Mouse (Mus musculus) splenic B cell, adult 2 months (primary cell): ENCODE results near the gene Chd1.
"Not testable (repeated sequence)": the region's sequence is repeated elsewhere in the genome, so short reads cannot be mapped to it uniquely, and the experiment has no call there.

Source experiments
- DNase-seq: peaks from one replicate; pipeline ENCODE4 v3.0.0-alpha.2; 2011; ENCODE audit warnings: low read depth, low spot score
- H3K27me3 ChIP-seq: 2 replicates; pipeline ENCODE4 v1.6.1; 2012; ENCODE audit warnings: mild to moderate bottlenecking, low read length, moderate library complexity, mixed read lengths; ENCODE audit not compliant: control insufficient read depth, poor library complexity, insufficient read depth, severe bottlenecking
- H3K36me3 ChIP-seq: 2 replicates; pipeline ENCODE4 v1.6.1; 2012; ENCODE audit warnings: mild to moderate bottlenecking, low read length, moderate library complexity, mixed read lengths; ENCODE audit not compliant: control insufficient read depth, poor library complexity, insufficient read depth, severe bottlenecking

Chd1 gene

DNA sequence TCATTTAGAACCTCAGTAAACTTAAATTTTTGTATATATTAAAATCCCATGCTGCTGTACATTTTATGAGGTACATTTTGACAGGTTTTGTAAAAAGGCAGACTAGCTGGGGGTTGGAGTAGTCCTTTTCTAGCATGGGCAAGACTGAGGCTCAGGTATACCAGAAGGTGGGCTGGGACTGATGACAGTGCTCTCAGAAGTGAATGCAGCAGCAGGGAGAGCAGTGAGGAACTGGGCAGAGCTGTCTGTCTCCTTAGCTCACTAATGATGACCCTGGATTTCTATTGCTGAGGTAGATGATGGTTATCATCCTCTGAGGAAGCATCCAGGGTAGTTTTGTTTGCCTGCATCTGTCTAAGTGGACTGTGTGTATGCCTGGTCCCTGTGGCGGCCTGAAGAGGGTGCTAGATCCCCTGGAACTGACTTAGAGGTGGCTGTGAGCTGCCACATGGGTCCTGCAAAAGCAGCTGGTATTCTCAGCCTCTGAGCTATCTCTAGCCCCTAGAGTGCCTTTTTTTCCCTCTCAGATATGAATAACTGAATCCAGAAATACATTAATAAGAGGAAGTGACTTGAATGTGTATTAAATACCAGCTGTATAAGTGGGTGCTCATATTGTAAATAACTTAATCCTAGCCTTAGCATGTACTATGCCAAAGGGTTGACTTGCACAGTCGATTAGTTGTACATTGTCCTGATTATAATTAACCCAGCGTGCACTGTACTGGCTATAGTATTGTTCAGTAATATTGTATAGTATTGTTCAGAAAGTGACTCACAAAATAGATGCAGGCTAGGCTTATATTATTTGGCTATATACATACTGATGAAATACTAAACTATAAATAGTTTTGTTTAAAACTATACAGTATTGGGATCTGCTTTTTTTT is 10.5 kb downstream of the Chd1 start:
- Histone ChIP-seq H3K36me3 (no peaks in the 10 kb centered on the region), H3K27me3 (no peaks in the 10 kb centered on the region)
- peak; percentile 74 for DNase-seq

DNA sequence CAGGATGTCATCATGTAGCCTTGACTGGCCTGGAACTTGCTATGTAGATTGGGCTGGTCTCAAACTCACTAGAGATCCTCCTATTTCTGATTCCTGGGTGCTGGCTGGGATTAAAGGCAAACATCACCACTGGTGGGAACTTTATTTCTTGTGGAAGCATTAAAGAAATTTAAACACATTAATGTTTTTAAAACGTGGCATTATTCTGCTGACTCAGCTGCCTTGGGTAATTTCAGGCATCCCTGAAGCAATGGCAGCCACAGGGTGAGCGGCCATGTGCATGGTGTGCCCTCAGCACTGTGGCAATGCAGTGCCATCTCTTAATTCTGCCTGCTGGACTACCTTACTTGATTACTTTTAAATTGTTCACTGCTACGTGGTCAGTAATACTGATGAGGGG is 11.2 kb downstream of the Chd1 start:
- Histone ChIP-seq H3K27me3 (no peaks in the 10 kb centered on the region), H3K36me3 (no peaks in the 10 kb centered on the region)
- no peak for DNase-seq

DNA sequence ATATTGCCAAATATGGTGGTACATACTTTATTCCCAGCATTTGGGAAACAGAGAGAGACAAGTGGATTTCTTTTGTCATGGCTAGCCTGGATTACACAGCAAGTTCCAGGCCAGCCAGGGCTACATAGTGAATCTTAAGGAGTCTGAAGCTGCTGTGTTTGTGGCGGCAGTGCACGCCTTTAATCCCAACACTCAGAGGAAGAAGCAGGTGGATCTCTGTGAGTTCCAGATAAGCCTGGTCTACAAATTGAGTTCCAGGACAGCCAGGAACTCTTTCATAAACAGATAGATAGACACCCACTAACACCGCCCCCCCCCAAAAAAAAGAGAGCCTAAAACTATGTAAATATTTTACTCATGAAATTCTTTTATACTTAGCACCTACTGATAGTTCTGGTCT is 16.1 kb downstream of the Chd1 start:
- H3K36me3 ChIP-seq = peaks cover 4% of the 10 kb centered on the region; the same call in 1 of the 2 replicates
- no peaks in the 10 kb centered on the region for H3K27me3 ChIP-seq
- DNase-seq = no peak

- DNase-seq = no peak
- no peaks in the 10 kb centered on the region for H3K27me3 ChIP-seq
- H3K36me3 ChIP-seq = peaks cover 10% of the 10 kb centered on the region
These were observed 18.5 kb downstream of the Chd1 start for GRCm38 (mm10) chr17:15723291-15723690.

DNA sequence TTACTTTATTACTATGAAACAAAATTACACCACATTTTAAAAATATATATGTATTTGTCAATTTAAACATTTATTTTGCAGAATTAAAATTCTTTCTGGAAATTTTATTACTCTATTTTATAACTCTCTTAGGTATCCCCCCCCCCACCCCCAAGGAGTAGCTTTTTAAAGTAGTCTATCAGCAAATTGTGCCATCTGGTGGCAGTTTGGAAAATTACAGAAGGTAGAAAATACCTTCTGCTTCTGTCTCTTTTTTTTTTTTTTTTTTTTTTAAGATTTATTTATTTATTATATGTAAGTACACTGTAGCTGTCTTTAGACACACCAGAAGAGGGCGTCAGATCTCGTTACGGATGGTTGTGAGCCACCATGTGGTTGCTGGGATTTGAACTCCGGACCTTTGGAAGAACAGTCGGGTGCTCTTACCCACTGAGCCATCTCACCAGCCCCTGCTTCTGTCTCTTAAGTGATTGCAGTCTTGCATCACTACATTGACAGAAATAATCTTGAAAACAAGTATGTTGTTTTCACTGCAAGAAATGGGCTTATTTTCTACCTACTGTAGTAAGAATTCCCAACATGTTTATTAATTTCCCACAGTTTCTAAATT is 19.2 kb downstream of the Chd1 start:
- H3K36me3 ChIP-seq = peaks cover 10% of the 10 kb centered on the region
- peak; percentile 81 for DNase-seq
- H3K27me3 ChIP-seq = not testable (repeated sequence)

DNA sequence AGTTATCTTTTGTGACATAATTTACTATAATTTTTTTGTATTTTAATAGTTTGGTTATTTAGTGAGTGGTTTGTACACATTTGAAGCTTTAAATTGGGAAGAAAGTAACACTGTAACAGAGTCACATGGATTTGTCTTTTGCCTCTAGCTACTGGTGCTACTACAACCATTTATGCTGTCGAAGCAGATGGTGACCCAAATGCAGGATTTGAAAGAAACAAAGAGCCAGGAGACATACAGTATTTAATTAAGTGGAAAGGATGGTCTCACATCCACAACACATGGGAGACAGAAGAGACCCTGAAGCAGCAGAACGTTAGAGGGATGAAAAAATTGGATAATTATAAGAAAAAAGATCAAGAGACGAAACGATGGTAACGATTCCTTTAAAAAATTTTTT is 26.9 kb downstream of the Chd1 start:
- DNase-seq = no peak
- Histone ChIP-seq H3K36me3 (peaks cover 25% of the 10 kb centered on the region), H3K27me3 (no peaks in the 10 kb centered on the region)

- Histone ChIP-seq H3K27me3 (no peaks in the 10 kb centered on the region), H3K36me3 (peaks cover 15% of the 10 kb centered on the region)
- no peak for DNase-seq
These were observed 32.7 kb downstream of the Chd1 start for GRCm38 (mm10) chr17:15737346-15737917.

DNA sequence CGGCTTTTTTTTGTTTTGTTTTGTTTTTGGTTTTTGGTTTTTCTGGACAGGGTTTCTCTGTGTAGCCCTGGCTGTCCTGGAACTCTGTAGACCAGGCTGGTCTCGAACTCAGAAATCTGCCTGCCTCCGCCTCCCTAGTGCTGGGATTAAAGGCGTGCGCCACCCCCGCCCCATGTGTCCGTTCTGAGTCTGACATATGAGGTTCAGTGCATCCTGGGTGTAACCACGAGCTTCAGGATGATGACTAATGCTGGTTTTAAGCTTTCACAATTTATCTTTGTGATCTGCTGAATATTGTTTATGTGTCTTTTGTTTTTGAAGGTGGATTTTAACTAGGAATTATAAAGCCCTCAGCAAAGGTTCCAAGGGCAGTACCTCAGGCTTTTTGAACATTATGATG is 37.1 kb downstream of the Chd1 start:
- no peaks in the 10 kb centered on the region for H3K27me3 ChIP-seq
- no peak for DNase-seq
- peaks cover 19% of the 10 kb centered on the region for H3K36me3 ChIP-seq

- no peak for DNase-seq
- Histone ChIP-seq H3K27me3 (no peaks in the 10 kb centered on the region), H3K36me3 (peaks cover 16% of the 10 kb centered on the region)
These were observed 38.2 kb downstream of the Chd1 start for GRCm38 (mm10) chr17:15742953-15743352.

GRCm38 (mm10) chr17:15743379-15743778 is 38.6 kb downstream of the Chd1 start:
- no peak for DNase-seq
- Histone ChIP-seq H3K36me3 (peaks cover 15% of the 10 kb centered on the region), H3K27me3 (no peaks in the 10 kb centered on the region)

DNA sequence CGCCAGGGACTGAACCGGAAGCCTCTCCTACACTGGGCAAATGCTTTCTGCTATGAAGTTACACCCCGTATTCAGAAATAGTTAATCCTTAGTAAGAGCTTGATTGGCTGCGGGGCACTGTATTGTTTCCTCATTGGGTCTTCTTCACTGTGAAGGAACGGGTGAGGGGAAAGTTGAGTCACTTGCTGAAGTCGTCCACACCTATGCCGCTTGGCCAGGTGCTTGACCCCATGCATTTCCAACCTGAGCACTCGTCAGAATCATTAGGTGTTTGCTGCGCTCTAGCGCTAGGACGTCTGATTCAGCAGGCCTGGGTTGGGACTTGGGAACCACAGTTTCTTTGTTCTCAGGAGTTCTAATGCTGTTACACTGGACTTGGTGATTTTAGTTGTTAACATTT is 41.9 kb downstream of the Chd1 start:
- no peaks in the 10 kb centered on the region for H3K27me3 ChIP-seq
- peaks cover 18% of the 10 kb centered on the region for H3K36me3 ChIP-seq
- DNase-seq = no peak

DNA sequence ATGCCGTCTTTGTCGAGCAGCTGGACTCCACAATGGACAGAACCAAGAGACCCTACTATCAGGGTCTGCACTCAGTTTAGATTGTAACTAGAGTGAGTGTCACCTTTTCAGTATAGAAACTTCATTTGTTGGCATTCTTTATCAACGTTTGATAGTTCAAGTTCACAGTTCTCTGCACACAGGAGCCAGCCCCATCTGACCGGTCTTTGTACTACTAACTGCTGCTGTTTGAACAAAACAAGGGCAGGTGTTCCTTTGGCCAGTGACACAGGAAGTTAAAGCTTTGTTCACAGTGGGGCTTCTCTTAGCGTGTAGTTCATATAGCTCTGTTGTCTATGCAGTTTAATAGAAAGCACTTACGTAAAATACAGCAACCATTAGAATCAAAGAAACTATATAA is 43.3 kb downstream of the Chd1 start:
- no peak for DNase-seq
- Histone ChIP-seq H3K27me3 (no peaks in the 10 kb centered on the region), H3K36me3 (peaks cover 18% of the 10 kb centered on the region)

GRCm38 (mm10) chr17:15751264-15751663 is 46.5 kb downstream of the Chd1 start:
- not testable (repeated sequence) for H3K27me3 ChIP-seq, DNase-seq
- peaks cover 13% of the 10 kb centered on the region; the same call in 1 of the 2 replicates for H3K36me3 ChIP-seq

GRCm38 (mm10) chr17:15761191-15761590 is 56.4 kb downstream of the Chd1 start:
- Histone ChIP-seq H3K36me3 (peaks cover 17% of the 10 kb centered on the region; the same call in 1 of the 2 replicates), H3K27me3 (no peaks in the 10 kb centered on the region)
- peak; percentile 72 for DNase-seq

DNA sequence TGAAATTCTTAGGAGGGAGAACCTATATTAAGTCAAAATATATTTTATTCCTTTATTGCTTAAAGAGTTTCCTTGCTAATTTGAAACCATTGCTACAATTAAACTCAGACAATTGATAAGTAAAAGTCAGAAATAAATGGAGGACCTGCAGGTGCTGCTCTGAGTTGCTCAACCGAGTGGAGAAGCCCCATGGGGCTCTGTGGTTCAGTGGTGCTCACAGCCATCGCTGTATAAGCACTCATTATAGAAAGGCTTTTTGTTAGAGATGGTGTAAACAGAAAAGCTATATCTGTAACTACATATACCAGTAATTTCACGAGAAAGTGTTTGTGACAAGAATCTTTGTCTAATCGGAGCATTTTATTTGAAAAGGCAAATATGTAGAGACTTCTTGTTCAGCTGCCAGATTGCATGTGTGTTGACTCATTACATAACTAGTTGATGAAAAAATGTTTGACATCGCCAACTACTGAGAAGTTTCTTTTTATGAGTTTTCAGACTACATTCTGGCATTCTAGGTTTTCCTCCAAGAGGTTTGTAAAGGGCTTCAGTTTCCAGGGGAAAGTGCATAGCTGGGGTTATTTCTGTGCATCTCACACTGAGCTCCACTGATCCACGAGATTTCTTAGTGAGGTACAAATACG is 64.4 kb downstream of the Chd1 start:
- peak; percentile 64 for DNase-seq
- H3K36me3 ChIP-seq = peaks cover 10% of the 10 kb centered on the region; the same call in 1 of the 2 replicates
- no peaks in the 10 kb centered on the region for H3K27me3 ChIP-seq
